Mouse (Mus musculus) ES-E14 (cell line): ENCODE data around the gene Fbxo31. TPM values are rescaled to one million over a fixed set of nuclear protein-coding genes. Genes with fewer than 3 reads are reported as not detected.

Source experiments
- DNase-seq: peaks from one replicate; pipeline ENCODE4 v3.0.0-alpha.2; 2013; ENCODE audit warnings: low read depth, low spot score
- H3K27ac ChIP-seq: 2 replicates; pipeline ENCODE4 v1.5.1; 2012; ENCODE audit warnings: low read depth, mild to moderate bottlenecking, low read length, moderate library complexity, mixed read lengths; ENCODE audit not compliant: poor library complexity, insufficient read depth, severe bottlenecking
- H3K36me3 ChIP-seq: 2 replicates; pipeline ENCODE4 v1.6.1; 2012; ENCODE audit warnings: mild to moderate bottlenecking, low read length, moderate library complexity, mixed read lengths; ENCODE audit not compliant: control insufficient read depth, poor library complexity, insufficient read depth, severe bottlenecking
- H3K4me1 ChIP-seq, 2 experiments: fragments of 150-350 bp in 1 of 2; sonication (generic) in 1 of 2; 2 replicates each; pipeline ENCODE4 v1.6.1; 2012; ENCODE audit warnings: low read length in 2 of 2, mild to moderate bottlenecking in 1 of 2, mixed read lengths in 1 of 2; ENCODE audit not compliant: control insufficient read depth in 2 of 2, insufficient read depth in 2 of 2, poor library complexity in 1 of 2
- H3K4me3 ChIP-seq, 2 experiments: fragments of 150-350 bp in 1 of 2; sonication (generic) in 1 of 2; 2 replicates each; pipeline ENCODE4 v1.5.1; 2012; ENCODE audit warnings: low read length in 2 of 2, low read depth in 1 of 2, mild to moderate bottlenecking in 1 of 2, mixed read lengths in 1 of 2; ENCODE audit not compliant: insufficient read depth in 1 of 2, poor library complexity in 1 of 2, severe bottlenecking in 1 of 2
- H3K9ac ChIP-seq: 2 replicates; pipeline ENCODE4 v1.6.1; 2012; ENCODE audit warnings: low read depth, mild to moderate bottlenecking, low read length, mixed read lengths; ENCODE audit not compliant: poor library complexity, insufficient read depth, severe bottlenecking
- H3K9me3 ChIP-seq: fragments of 150-350 bp; sonication (generic); 2 replicates; pipeline ENCODE4 v1.6.1; 2012; ENCODE audit warnings: low read depth, mild to moderate bottlenecking, low read length; ENCODE audit not compliant: control insufficient read depth, insufficient read depth
- CHD2 ChIP-seq: IDR thresholded peaks from 2 replicates; pipeline ENCODE4 v1.6.1; 2014; ENCODE audit warnings: mild to moderate bottlenecking, low read depth, low read length, inconsistent platforms
- HCFC1 ChIP-seq: IDR thresholded peaks from 2 replicates; pipeline ENCODE4 v1.6.1; 2012; ENCODE audit warnings: low read length, inconsistent platforms, borderline replicate concordance; ENCODE audit not compliant: insufficient read depth
- MAFK ChIP-seq: IDR thresholded peaks from 2 replicates; pipeline ENCODE4 v1.6.1; 2014; ENCODE audit warnings: mild to moderate bottlenecking, low read depth, low read length, inconsistent platforms; ENCODE audit not compliant: insufficient read depth
- ZC3H11A ChIP-seq: IDR thresholded peaks from 2 replicates; pipeline ENCODE4 v1.6.1; 2012; ENCODE audit warnings: low read depth, mild to moderate bottlenecking, inconsistent platforms, low read length, borderline replicate concordance
- ZNF384 ChIP-seq: IDR thresholded peaks from 2 replicates; pipeline ENCODE4 v1.6.1; 2012; ENCODE audit warnings: low read depth, low read length, inconsistent platforms
- in situ Hi-C, 2 experiments: fragments of 600-800 bp; cut with MboI; formaldehyde crosslinking; loops; one replicate each; pipeline ENCODE4 v1.15.1; 2025; ENCODE audit warnings: low sequenced_read_pairs in 2 of 2, inconsistent platforms in 1 of 2; ENCODE audit not compliant: unreplicated experiment in 2 of 2
- total RNA-seq: library from RNA; depleted of rRNA; stranded (reverse); fragments of 300-350 nt; gene quantifications from 2 replicates; pipeline ENCODE4 v1.2.3, GENCODE M21; 2012

The Fbxo31 gene
- total RNA-seq, 1 experiment: 15.5 TPM

DNA sequence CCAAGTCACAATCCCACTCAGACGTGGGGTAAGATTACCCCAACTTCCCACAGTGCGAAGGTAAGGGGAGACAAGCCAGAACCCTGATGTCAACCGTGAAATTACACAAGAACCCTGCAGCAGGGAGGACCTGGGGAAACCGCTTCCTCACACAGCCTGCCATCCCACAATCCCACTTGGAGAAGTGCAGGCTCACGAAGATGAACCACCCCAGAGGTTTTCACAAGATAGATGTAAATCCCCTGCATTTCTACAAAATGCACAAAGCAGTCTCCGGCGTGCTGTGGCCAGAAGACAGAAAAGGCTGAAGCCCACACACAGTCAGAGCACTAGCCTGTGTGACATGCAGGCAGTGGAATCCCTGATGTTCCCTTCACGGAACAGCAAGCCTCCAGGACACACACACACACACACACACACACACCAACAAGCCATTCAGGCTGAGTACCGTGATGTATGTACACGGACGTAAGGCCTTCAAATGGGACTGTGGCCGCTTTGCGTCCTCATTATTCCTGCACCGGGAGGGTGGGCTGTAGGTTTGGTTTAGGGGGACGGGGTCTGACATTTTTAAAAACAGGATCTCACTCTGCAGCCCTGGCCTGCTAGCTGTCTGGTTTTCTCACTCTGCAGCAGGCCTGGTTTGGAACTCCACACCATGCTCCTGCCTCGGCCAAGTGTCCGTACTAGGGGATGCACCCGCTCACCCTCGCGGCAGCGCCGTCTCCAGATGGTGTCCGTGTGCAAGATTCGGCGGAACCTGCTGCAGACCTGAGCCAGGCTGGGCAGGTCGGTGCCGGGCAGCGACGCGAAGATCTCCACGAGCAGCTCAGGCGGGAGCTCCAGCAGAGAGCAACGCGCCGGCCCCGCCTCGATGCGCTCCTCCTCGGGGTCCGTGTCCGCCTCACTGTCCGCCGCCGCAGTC is 593 bp downstream of the Fbxo31 start:
- DNase-seq: no peak
- peaks cover 0 to 29% of the 10 kb centered on the region in 2 experiments; a peak in 2 of 4 replicates for H3K4me1 ChIP-seq
- peak overlapping the region; percentile 89 for H3K9ac ChIP-seq
- TF ChIP-seq ZC3H11A: no peak
- no peak for TF ChIP-seq MAFK
- no peak for TF ChIP-seq HCFC1
- no peak for TF ChIP-seq ZNF384
- no peak for TF ChIP-seq CHD2
- no peak overlapping the region for H3K27ac ChIP-seq
- peak overlapping the region; percentile 79 to 88 for H3K4me3 ChIP-seq
- no peaks in the 10 kb centered on the region for H3K36me3 ChIP-seq
- in situ Hi-C loops: no loop called here
- no peaks in the 10 kb centered on the region for H3K9me3 ChIP-seq

DNA sequence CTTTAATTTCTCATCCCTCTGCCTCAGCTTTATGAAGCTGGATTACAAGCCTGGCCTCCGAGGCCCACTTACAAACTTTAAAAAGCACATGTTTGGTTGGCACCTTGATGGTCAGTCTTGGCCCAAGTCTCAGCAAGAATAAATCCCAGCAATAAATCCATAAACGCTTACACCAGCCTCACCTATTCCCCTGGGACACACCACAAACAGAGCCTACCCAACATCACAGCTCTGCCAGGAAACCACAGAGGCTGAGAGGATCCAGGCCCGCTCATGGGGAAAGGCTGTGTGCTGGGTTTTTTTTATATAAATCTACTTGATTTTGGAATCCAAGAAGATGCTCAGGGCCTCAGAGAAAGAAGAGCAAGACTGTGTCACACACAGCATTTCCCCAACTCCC is 2.9 kb downstream of the Fbxo31 start:
- Histone ChIP-seq H3K9ac (no peak overlapping the region), H3K9me3 (no peaks in the 10 kb centered on the region), H3K4me1 (peaks cover 2 to 35% of the 10 kb centered on the region in 2 experiments; a peak in 3 of 4 replicates), H3K4me3 (no peak overlapping the region), H3K36me3 (no peaks in the 10 kb centered on the region), H3K27ac (no peak overlapping the region)
- TF ChIP-seq MAFK: no peak
- TF ChIP-seq CHD2: no peak
- no peak for TF ChIP-seq ZNF384
- TF ChIP-seq HCFC1: no peak
- no peak for TF ChIP-seq ZC3H11A
- no peak for DNase-seq
- in situ Hi-C loops: no loop called here

DNA sequence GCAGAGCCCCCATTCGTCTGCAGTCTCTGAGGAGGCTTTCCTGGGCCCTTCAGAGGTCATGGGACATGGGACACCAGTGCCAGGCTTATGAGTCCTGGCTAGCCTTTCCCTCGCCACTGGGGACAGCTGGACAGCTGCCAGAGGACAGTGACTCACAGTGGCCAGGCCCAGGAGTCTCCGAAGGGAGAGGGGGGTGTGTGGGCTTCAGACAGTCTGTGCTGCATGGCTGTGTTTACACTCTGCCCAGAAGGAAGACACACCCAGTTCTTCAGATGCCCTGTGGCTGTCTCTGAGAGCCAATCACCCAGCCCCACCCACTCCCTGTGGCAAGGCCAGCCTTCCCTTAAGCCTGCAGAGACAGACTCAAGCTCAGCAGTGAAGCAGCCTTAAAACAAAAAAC is 5.3 kb downstream of the Fbxo31 start:
- peaks cover 2 to 25% of the 10 kb centered on the region in 2 experiments; a peak in 3 of 4 replicates for H3K4me1 ChIP-seq
- TF ChIP-seq ZNF384: no peak
- no peak for TF ChIP-seq HCFC1
- TF ChIP-seq ZC3H11A: no peak
- no peak for TF ChIP-seq CHD2
- no peak for TF ChIP-seq MAFK

DNA sequence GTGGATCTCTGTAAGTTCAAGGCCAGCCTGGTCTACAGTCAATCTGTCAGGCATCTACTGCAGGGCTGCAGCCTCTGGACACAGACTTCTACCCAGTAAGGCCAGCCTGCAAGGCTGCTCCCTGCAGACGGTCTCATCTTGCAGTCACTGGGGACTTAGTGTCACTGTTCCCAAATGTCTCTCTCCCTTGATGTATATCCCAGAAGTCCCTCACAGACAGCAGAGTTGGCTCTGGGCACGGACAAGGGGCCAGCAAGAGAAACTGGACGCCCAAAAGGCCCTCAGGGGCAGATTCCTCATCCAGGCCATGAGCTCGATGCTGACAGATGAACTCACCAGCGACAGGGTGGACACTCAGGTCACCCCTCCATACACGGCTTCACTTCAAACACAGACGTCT is 6.5 kb downstream of the Fbxo31 start:
- H3K4me1 ChIP-seq: peaks cover 2 to 24% of the 10 kb centered on the region in 2 experiments; a peak in 3 of 4 replicates
- no peaks in the 10 kb centered on the region for H3K36me3 ChIP-seq
- no peaks in the 10 kb centered on the region for H3K9me3 ChIP-seq
- no peak overlapping the region for H3K9ac ChIP-seq
- in situ Hi-C loops: no loop called here
- DNase-seq: no peak
- TF ChIP-seq ZC3H11A (no peak), CHD2 (no peak), ZNF384 (no peak), HCFC1 (no peak), MAFK (no peak)
- no peak overlapping the region for H3K4me3 ChIP-seq
- H3K27ac ChIP-seq: no peak overlapping the region

More for the DNA sequence above, 5.3 kb downstream of the Fbxo31 start:
- DNase-seq: no peak
- in situ Hi-C loops: no loop called here
- Histone ChIP-seq H3K9me3 (no peaks in the 10 kb centered on the region), H3K27ac (no peak overlapping the region), H3K9ac (no peak overlapping the region), H3K36me3 (no peaks in the 10 kb centered on the region), H3K4me3 (no peak overlapping the region)
